Mouse (Mus musculus): ENCODE results near the gene Serpina5. TPM values are rescaled to one million over a fixed set of nuclear protein-coding genes. Genes with fewer than 3 reads are reported as not detected.
A peak's percentile ranks its signal among the peaks of the same experiment; 100 is the strongest.

The Serpina5 gene
- polyA plus RNA-seq (2015; fragmentation: Nextera tagmentation; extraction: Ambion mirVana) = not detected in 2 replicates

DNA sequence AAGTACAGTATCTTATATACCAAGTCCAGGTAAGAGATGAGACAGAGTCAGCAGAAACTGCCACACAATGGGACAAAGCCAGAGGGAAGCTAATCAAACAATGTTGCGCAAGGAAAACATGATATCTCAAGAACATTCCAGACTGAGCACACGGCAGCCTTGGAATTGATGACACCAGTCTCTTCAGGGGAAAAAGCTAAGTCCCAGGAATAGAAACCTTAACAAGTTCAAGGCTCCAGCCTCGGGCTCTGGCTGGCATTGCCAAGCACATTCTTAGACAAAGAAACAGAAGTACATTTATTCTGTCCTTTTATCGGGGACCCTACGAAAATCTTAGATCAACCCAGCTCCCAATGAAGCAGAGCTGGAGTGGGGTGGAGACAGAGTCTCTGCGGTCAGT, at the start of gene Serpina5:
Gene Serpina5 (plus strand): TSS at position 346 of the 400 bp plus-strand sequence.
- WGBS = 90% methylated on average over 6 of the region's 6 CpGs
- no peak for ATAC-seq
- no peak within 1 kb of the TSS for H3K9ac ChIP-seq (ENCODE audit: low read depth, low read length)
- no peaks in the 10 kb centered on the region for H3K27me3 ChIP-seq (replicated peaks; ENCODE audit: control insufficient read depth, insufficient read depth, low read length)
- H3K27ac ChIP-seq (ENCODE audit: low read depth, low read length) = no peak within 1 kb of the TSS
- no peaks in the 10 kb centered on the region for H3K9me3 ChIP-seq (ENCODE audit: control insufficient read depth, low read length)
- H3K4me1 ChIP-seq (ENCODE audit: control insufficient read depth, insufficient read depth, low read depth, low read length) = no peaks in the 10 kb centered on the region
- no peak within 1 kb of the TSS for H3K4me3 ChIP-seq (ENCODE audit: low read length)
- H3K36me3 ChIP-seq (ENCODE audit: control insufficient read depth, insufficient read depth, low read length) = no peaks in the 10 kb centered on the region
- no peak within 1 kb of the TSS for H3K4me2 ChIP-seq (ENCODE audit: low read length)

DNA sequence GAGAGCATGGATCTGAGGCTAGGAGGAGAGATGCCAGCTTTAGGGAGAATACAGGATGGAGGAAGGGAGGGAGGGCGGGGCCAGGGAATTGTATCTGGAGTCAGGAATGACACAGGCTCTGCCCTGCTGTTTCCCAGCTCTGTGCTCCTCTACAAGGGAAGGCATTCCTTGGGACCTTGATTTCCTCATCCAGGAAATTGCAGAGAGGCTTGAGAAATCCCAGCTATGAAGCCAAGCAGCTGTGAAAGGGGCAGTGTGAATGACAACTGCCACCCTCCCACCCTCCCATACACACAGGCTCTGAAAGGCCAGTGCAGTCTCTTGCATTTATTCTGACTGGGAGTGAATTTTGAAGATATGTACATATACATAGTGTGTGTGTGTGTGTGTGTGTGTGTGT, 46.9 kb upstream of the Serpina5 start:
- Histone ChIP-seq H3K4me3 (ENCODE audit: low read length) (no peak overlapping the region), H3K27me3 (replicated peaks; ENCODE audit: control insufficient read depth, insufficient read depth, low read length) (no peaks in the 10 kb centered on the region), H3K4me2 (ENCODE audit: low read length) (no peak overlapping the region), H3K36me3 (ENCODE audit: control insufficient read depth, insufficient read depth, low read length) (no peaks in the 10 kb centered on the region), H3K4me1 (ENCODE audit: control insufficient read depth, insufficient read depth, low read depth, low read length) (no peaks in the 10 kb centered on the region), H3K9me3 (ENCODE audit: control insufficient read depth, low read length) (no peaks in the 10 kb centered on the region), H3K27ac (ENCODE audit: low read depth, low read length) (no peak overlapping the region), H3K9ac (ENCODE audit: low read depth, low read length) (no peak overlapping the region)
- 55% methylated on average over 1 of the region's 1 CpGs for WGBS
- no peak for ATAC-seq

DNA sequence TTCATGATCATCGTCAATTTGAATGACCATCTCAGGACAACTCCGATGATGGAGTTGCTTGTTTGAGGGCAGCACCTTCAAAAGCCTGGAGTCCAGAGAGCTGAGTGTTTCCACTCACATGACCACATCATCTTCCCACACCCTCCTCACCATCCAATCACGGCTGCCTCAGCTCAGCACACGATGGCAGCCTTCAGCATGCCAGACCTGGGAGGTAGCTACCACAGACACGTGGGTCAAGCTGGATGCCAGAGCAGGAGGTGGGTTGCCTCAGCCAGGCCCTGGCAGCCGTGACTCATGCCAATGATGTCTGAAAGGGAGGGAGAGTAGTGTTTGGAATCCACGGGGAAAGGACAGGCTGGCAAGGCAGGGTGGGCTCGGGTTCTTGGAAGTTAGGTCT, 45.2 kb upstream of the Serpina5 start:
- no peak overlapping the region for H3K4me2 ChIP-seq (ENCODE audit: low read length)
- no peak overlapping the region for H3K9ac ChIP-seq (ENCODE audit: low read depth, low read length)
- no peak overlapping the region for H3K27ac ChIP-seq (ENCODE audit: low read depth, low read length)
- no peak overlapping the region for H3K4me3 ChIP-seq (ENCODE audit: low read length)
- WGBS = 83% methylated on average over 8 of the region's 8 CpGs
- no peak for ATAC-seq
- H3K4me1 ChIP-seq (ENCODE audit: control insufficient read depth, insufficient read depth, low read depth, low read length) = no peaks in the 10 kb centered on the region
- no peaks in the 10 kb centered on the region for H3K27me3 ChIP-seq (replicated peaks; ENCODE audit: control insufficient read depth, insufficient read depth, low read length)
- no peaks in the 10 kb centered on the region for H3K36me3 ChIP-seq (ENCODE audit: control insufficient read depth, insufficient read depth, low read length)
- H3K9me3 ChIP-seq (ENCODE audit: control insufficient read depth, low read length) = no peaks in the 10 kb centered on the region

DNA sequence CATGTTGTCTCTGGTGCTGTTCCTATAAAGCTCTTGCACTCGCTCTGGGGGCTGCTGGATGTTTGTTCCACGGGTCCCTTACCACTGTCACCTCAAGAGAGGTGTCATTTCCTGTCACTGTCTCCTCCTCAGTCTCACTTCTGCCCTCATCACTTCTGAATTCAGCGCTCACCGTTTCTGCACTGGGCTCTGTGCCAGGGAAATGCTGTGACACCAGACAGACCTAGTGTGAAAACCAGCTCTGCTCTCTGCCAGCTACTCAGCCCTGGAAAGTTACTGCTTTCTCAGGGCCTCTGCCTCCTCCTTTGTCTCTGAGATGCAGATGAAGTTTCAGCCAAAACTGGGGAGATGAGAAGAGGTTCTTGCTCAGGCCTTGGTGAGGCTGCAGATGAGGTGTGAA, 43.9 kb upstream of the Serpina5 start:
- H3K4me1 ChIP-seq (ENCODE audit: control insufficient read depth, insufficient read depth, low read depth, low read length) = no peaks in the 10 kb centered on the region
- no peak overlapping the region for H3K9ac ChIP-seq (ENCODE audit: low read depth, low read length)
- H3K9me3 ChIP-seq (ENCODE audit: control insufficient read depth, low read length) = no peaks in the 10 kb centered on the region
- no peak overlapping the region for H3K27ac ChIP-seq (ENCODE audit: low read depth, low read length)
- H3K27me3 ChIP-seq (replicated peaks; ENCODE audit: control insufficient read depth, insufficient read depth, low read length) = no peaks in the 10 kb centered on the region
- H3K4me3 ChIP-seq (ENCODE audit: low read length) = no peak overlapping the region
- 40% methylated on average over 4 of the region's 4 CpGs for WGBS
- ATAC-seq = 0 out of 2 replicates have a peak, but pooled peaks have one; percentile 45
- H3K36me3 ChIP-seq (ENCODE audit: control insufficient read depth, insufficient read depth, low read length) = no peaks in the 10 kb centered on the region
- no peak overlapping the region for H3K4me2 ChIP-seq (ENCODE audit: low read length)

- H3K9ac ChIP-seq (ENCODE audit: low read depth, low read length) = no peak overlapping the region
- H3K27me3 ChIP-seq (replicated peaks; ENCODE audit: control insufficient read depth, insufficient read depth, low read length) = no peaks in the 10 kb centered on the region
- no peak for ATAC-seq
- no peaks in the 10 kb centered on the region for H3K36me3 ChIP-seq (ENCODE audit: control insufficient read depth, insufficient read depth, low read length)
- H3K27ac ChIP-seq (ENCODE audit: low read depth, low read length) = no peak overlapping the region
- no peaks in the 10 kb centered on the region for H3K9me3 ChIP-seq (ENCODE audit: control insufficient read depth, low read length)
- no peaks in the 10 kb centered on the region for H3K4me1 ChIP-seq (ENCODE audit: control insufficient read depth, insufficient read depth, low read depth, low read length)
- 84% methylated on average over 7 of the region's 7 CpGs for WGBS
- no peak overlapping the region for H3K4me2 ChIP-seq (ENCODE audit: low read length)
- no peak overlapping the region for H3K4me3 ChIP-seq (ENCODE audit: low read length)
These were observed 43.4 kb upstream of the Serpina5 start for GRCm38 (mm10) chr12:104057531-104057930.

DNA sequence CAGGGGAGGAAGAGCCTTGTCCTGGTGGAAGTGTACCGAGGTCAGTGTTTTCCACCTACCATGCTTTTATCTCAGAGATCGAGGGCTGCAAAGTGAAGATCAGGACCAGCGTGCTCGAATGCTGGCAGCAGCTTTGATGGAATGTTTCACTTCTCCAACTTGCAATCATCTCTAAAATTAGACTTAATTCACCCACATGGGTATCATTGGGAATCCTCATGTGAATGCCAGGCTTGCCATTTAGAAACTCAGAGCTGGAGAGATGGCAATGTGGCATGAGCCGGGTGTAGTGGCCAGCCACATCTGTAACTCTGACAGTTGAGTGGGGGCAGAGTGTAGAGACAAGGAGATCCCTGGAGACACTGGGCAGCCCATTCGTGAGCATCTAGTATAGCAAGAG, 40.8 kb upstream of the Serpina5 start:
- no peak for ATAC-seq
- Histone ChIP-seq H3K4me2 (ENCODE audit: low read length) (no peak overlapping the region), H3K9me3 (ENCODE audit: control insufficient read depth, low read length) (no peaks in the 10 kb centered on the region), H3K27ac (ENCODE audit: low read depth, low read length) (no peak overlapping the region), H3K4me3 (ENCODE audit: low read length) (no peak overlapping the region), H3K4me1 (ENCODE audit: control insufficient read depth, insufficient read depth, low read depth, low read length) (no peaks in the 10 kb centered on the region), H3K36me3 (ENCODE audit: control insufficient read depth, insufficient read depth, low read length) (no peaks in the 10 kb centered on the region), H3K27me3 (replicated peaks; ENCODE audit: control insufficient read depth, insufficient read depth, low read length) (no peaks in the 10 kb centered on the region), H3K9ac (ENCODE audit: low read depth, low read length) (no peak overlapping the region)
- WGBS = 80% methylated on average over 6 of the region's 6 CpGs

- no peak overlapping the region for H3K4me2 ChIP-seq (ENCODE audit: low read length)
- H3K36me3 ChIP-seq (ENCODE audit: control insufficient read depth, insufficient read depth, low read length) = no peaks in the 10 kb centered on the region
- WGBS = 60% methylated on average over 2 of the region's 2 CpGs
- no peak overlapping the region for H3K4me3 ChIP-seq (ENCODE audit: low read length)
- H3K27ac ChIP-seq (ENCODE audit: low read depth, low read length) = no peak overlapping the region
- H3K27me3 ChIP-seq (replicated peaks; ENCODE audit: control insufficient read depth, insufficient read depth, low read length) = no peaks in the 10 kb centered on the region
- H3K4me1 ChIP-seq (ENCODE audit: control insufficient read depth, insufficient read depth, low read depth, low read length) = no peaks in the 10 kb centered on the region
- no peak for ATAC-seq
- no peaks in the 10 kb centered on the region for H3K9me3 ChIP-seq (ENCODE audit: control insufficient read depth, low read length)
- no peak overlapping the region for H3K9ac ChIP-seq (ENCODE audit: low read depth, low read length)
These were observed 39.1 kb upstream of the Serpina5 start for GRCm38 (mm10) chr12:104061862-104062261.

- H3K4me1 ChIP-seq (ENCODE audit: control insufficient read depth, insufficient read depth, low read depth, low read length) = no peaks in the 10 kb centered on the region
- H3K9ac ChIP-seq (ENCODE audit: low read depth, low read length) = no peak overlapping the region
- ATAC-seq = no peak
- no peaks in the 10 kb centered on the region for H3K36me3 ChIP-seq (ENCODE audit: control insufficient read depth, insufficient read depth, low read length)
- H3K4me3 ChIP-seq (ENCODE audit: low read length) = no peak overlapping the region
- H3K4me2 ChIP-seq (ENCODE audit: low read length) = no peak overlapping the region
- H3K27ac ChIP-seq (ENCODE audit: low read depth, low read length) = no peak overlapping the region
- H3K9me3 ChIP-seq (ENCODE audit: control insufficient read depth, low read length) = no peaks in the 10 kb centered on the region
- WGBS = 56% methylated on average over 4 of the region's 4 CpGs
- H3K27me3 ChIP-seq (replicated peaks; ENCODE audit: control insufficient read depth, insufficient read depth, low read length) = no peaks in the 10 kb centered on the region
These were observed 36.4 kb upstream of the Serpina5 start for GRCm38 (mm10) chr12:104064532-104064931.

DNA sequence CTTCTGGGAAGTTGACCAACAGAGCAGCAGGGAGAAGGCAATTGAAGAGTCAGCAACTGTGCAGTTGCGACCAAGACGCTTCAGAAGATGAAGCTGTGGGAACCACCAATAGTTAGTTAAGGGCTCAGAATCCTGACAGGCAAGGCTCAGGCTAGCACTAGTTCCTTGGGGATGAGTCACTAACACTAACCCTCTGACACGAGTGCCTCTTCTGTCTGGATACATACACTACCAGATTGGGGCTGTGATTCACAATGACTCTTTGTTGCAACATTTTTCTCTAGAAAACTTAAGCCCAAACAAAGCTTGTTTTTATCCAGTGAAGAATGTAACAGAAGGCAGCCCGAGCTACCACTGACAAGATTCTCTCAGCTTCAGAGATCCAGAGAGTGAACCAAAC, 35.9 kb upstream of the Serpina5 start:
- Histone ChIP-seq H3K36me3 (ENCODE audit: control insufficient read depth, insufficient read depth, low read length) (no peaks in the 10 kb centered on the region), H3K27ac (ENCODE audit: low read depth, low read length) (no peak overlapping the region), H3K9ac (ENCODE audit: low read depth, low read length) (no peak overlapping the region), H3K4me3 (ENCODE audit: low read length) (no peak overlapping the region), H3K27me3 (replicated peaks; ENCODE audit: control insufficient read depth, insufficient read depth, low read length) (no peaks in the 10 kb centered on the region), H3K4me1 (ENCODE audit: control insufficient read depth, insufficient read depth, low read depth, low read length) (no peaks in the 10 kb centered on the region), H3K9me3 (ENCODE audit: control insufficient read depth, low read length) (no peaks in the 10 kb centered on the region), H3K4me2 (ENCODE audit: low read length) (no peak overlapping the region)
- ATAC-seq = no peak
- WGBS = 78% methylated on average over 4 of the region's 4 CpGs

DNA sequence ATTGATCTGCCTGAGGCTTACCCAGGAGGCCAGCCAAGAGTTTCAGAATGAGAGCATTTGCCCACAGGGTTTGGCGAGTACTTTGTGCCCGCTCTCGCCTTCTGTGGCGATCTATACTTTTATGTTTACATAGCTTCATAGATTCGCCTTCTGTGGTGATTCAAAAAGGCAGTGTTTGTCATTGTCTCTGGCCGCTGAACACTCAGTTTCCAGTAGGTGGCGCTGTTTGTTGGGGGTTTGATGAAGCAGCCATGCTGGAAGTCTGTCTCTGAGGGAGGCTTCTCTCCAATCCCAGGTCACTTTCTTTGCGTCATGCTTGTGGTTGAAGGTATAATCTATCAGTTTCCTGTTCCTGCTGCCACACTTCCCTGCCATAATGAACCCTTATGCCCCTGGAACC, 34.7 kb upstream of the Serpina5 start:
- ATAC-seq = no peak
- H3K27me3 ChIP-seq (replicated peaks; ENCODE audit: control insufficient read depth, insufficient read depth, low read length) = no peaks in the 10 kb centered on the region
- WGBS = 20% methylated on average over 8 of the region's 8 CpGs
- no peaks in the 10 kb centered on the region for H3K36me3 ChIP-seq (ENCODE audit: control insufficient read depth, insufficient read depth, low read length)
- H3K27ac ChIP-seq (ENCODE audit: low read depth, low read length) = no peak overlapping the region
- no peaks in the 10 kb centered on the region for H3K9me3 ChIP-seq (ENCODE audit: control insufficient read depth, low read length)
- H3K9ac ChIP-seq (ENCODE audit: low read depth, low read length) = no peak overlapping the region
- H3K4me1 ChIP-seq (ENCODE audit: control insufficient read depth, insufficient read depth, low read depth, low read length) = no peaks in the 10 kb centered on the region
- no peak overlapping the region for H3K4me2 ChIP-seq (ENCODE audit: low read length)
- H3K4me3 ChIP-seq (ENCODE audit: low read length) = no peak overlapping the region
